Mouse (Mus musculus): ENCODE results near the gene Ggcx. TPM values are rescaled to one million over a fixed set of nuclear protein-coding genes. Genes with fewer than 3 reads are reported as not detected.

The Ggcx gene
- polyA plus RNA-seq, 1 experiment from 2014 or later = 28.6 TPM

DNA sequence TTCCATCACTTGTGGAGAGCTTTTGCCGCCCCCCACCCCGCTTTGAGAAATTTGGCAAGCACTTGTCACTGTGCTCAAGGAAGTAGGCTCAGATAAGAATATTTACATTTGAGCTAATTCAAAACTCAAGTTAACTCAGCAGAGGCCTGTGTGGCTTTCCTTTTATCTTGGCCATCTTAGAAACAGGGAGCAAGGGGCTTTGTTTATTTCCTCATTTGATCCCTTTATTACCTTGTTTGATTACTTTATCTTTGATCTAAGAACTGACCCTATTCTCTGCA is 66.3 kb downstream of the Ggcx start:
- H3K4me3 ChIP-seq (ENCODE audit: low read depth, low read length) = no peak overlapping the region
- ATAC-seq = peak; percentile 56
- no peak overlapping the region for H3K9ac ChIP-seq (replicated peaks; ENCODE audit: low read depth)
- no peaks in the 10 kb centered on the region for H3K9me3 ChIP-seq (ENCODE audit: low read length)
- H3K4me1 ChIP-seq (ENCODE audit: insufficient read depth, low read depth, low read length) = no peaks in the 10 kb centered on the region
- 40% methylated on average over 2 of the region's 2 CpGs for WGBS
- H3K36me3 ChIP-seq (ENCODE audit: insufficient read depth, low read length) = no peaks in the 10 kb centered on the region
- H3K27ac ChIP-seq (ENCODE audit: low read length) = no peak overlapping the region
- DNase-seq (ENCODE audit: low spot score) = peak; percentile 42
- no peaks in the 10 kb centered on the region for H3K27me3 ChIP-seq (replicated peaks; ENCODE audit: insufficient read depth, low read length)
- TF ChIP-seq EP300 (IDR thresholded peaks at IDR 0.05) = 0 out of 2 replicates have a peak, but pooled peaks have one; percentile 22
- TF ChIP-seq CTCF (IDR thresholded peaks at IDR 0.05) = no peak
- H3K4me2 ChIP-seq (replicated peaks; ENCODE audit: low read depth, low read length) = no peak overlapping the region

Other genes with a start within 250 kb of the Ggcx start
- 17.3 and 20.6 TPM in 2 replicates for gene Atoh8, start 178.7 kb upstream of the Ggcx start, polyA plus RNA-seq (2015; fragmentation: Nextera tagmentation; extraction: Ambion mirVana)
- 1,292 and 1,589 TPM in 2 replicates for gene Sftpb, start 109.7 kb upstream of the Ggcx start, polyA plus RNA-seq (2015; fragmentation: Nextera tagmentation; extraction: Ambion mirVana)
- gene Usp39, start 69.1 kb upstream of the Ggcx start, polyA plus RNA-seq (2015; fragmentation: Nextera tagmentation; extraction: Ambion mirVana) = 26.1 and 27.4 TPM in 2 replicates
- gene 0610030E20Rik, start 67.0 kb upstream of the Ggcx start, polyA plus RNA-seq (2015; fragmentation: Nextera tagmentation; extraction: Ambion mirVana) = 23.0 and 24.2 TPM in 2 replicates
- gene Tmem150a, start 58.9 kb upstream of the Ggcx start, polyA plus RNA-seq (2015; fragmentation: Nextera tagmentation; extraction: Ambion mirVana) = 17.6 and 25.7 TPM in 2 replicates
- 202 and 208 TPM in 2 replicates for gene Rnf181, start 47.4 kb upstream of the Ggcx start, polyA plus RNA-seq (2015; fragmentation: Nextera tagmentation; extraction: Ambion mirVana)
- gene Vamp5, start 33.8 kb upstream of the Ggcx start, polyA plus RNA-seq (2015; fragmentation: Nextera tagmentation; extraction: Ambion mirVana) = 80.5 and 83.3 TPM in 2 replicates
- gene Vamp8, start 23.6 kb upstream of the Ggcx start, polyA plus RNA-seq (2015; fragmentation: Nextera tagmentation; extraction: Ambion mirVana) = 608 and 656 TPM in 2 replicates
- gene Mat2a, start 25.2 kb downstream of the Ggcx start, polyA plus RNA-seq (2015; fragmentation: Nextera tagmentation; extraction: Ambion mirVana) = 165 and 171 TPM in 2 replicates
- gene Sh2d6, start 107.4 kb downstream of the Ggcx start, polyA plus RNA-seq (2015; fragmentation: Nextera tagmentation; extraction: Ambion mirVana) = not detected in 2 replicates
- gene Capg, start 130.1 kb downstream of the Ggcx start, polyA plus RNA-seq (2015; fragmentation: Nextera tagmentation; extraction: Ambion mirVana) = 136 and 148 TPM in 2 replicates
- gene Elmod3, start 184.1 kb downstream of the Ggcx start, polyA plus RNA-seq (2015; fragmentation: Nextera tagmentation; extraction: Ambion mirVana) = 15.9 and 19.7 TPM in 2 replicates
- 38.9 and 42.7 TPM in 2 replicates for gene Retsat, start 184.2 kb downstream of the Ggcx start, polyA plus RNA-seq (2015; fragmentation: Nextera tagmentation; extraction: Ambion mirVana)
- gene Tgoln1, start 202.7 kb downstream of the Ggcx start, polyA plus RNA-seq (2015; fragmentation: Nextera tagmentation; extraction: Ambion mirVana) = 120 and 155 TPM in 2 replicates